Mouse (Mus musculus): ENCODE data around the gene Drc3.

GRCm38 (mm10) chr11:60303497-60303896 lies 49.6 kb upstream of the Drc3 start:
- TF ChIP-seq MYOD1 (IDR thresholded peaks at IDR 0.05; ENCODE audit: control insufficient read depth in 1 of 3, insufficient read length in 2 of 3, low read depth in 2 of 3) (no peak), POLR2A (IDR thresholded peaks at IDR 0.05; ENCODE audit: insufficient read length, low read depth) (no peak), MYOG (IDR thresholded peaks at IDR 0.05; ENCODE audit: control insufficient read depth in 1 of 3, insufficient read depth in 1 of 3, insufficient read length in 2 of 3, low read depth in 2 of 3) (no peak), REST (IDR thresholded peaks at IDR 0.05; ENCODE audit: insufficient read depth, insufficient read length) (no peak), MAX (IDR thresholded peaks at IDR 0.05; ENCODE audit: low read depth) (no peak), TCF12 (IDR thresholded peaks at IDR 0.05; ENCODE audit: insufficient read depth, poor library complexity, severe bottlenecking) (no peak), CEBPB (IDR thresholded peaks at IDR 0.05; ENCODE audit: insufficient read depth, poor library complexity, severe bottlenecking) (no peak), USF1 (IDR thresholded peaks at IDR 0.05; ENCODE audit: low read depth) (no peak)
